Mouse (Mus musculus): Measurements from ENCODE around the gene Zdhhc5. TPM values are rescaled to one million over a fixed set of nuclear protein-coding genes. Genes with fewer than 3 reads are reported as not detected.

The Zdhhc5 gene
- polyA plus RNA-seq (2015; fragmentation: Nextera tagmentation; extraction: Ambion mirVana): 17.7 and 20.3 TPM in 2 replicates

GRCm38 (mm10) chr2:84714811-84715561 is at the start of gene Zdhhc5:
Gene Zdhhc5, minus strand, starts transcription at chr2:84715180.
- peak; percentile 99 for DNase-seq (ENCODE audit: low spot score)

DNA sequence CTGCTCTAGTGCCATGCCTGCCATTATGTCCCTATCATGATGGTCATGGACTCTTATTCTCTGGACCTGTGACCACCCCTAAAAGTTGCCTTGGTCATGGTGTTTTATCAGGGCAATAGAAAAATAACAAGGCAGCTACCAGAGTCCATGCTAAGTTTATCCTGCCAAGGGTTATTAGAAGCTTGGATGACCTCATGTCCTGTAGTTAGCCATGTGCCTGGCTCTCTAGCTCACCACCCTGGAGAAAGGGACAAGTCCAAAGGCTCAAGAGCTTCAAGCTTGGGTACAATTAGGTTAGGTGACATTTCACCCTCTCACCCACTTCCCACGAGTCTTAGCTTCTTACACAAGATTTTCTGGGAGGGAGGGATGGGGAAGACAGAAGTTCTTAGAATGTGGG is 47.8 kb upstream of the Zdhhc5 start:
- DNase-seq (ENCODE audit: low spot score): no peak

DNA sequence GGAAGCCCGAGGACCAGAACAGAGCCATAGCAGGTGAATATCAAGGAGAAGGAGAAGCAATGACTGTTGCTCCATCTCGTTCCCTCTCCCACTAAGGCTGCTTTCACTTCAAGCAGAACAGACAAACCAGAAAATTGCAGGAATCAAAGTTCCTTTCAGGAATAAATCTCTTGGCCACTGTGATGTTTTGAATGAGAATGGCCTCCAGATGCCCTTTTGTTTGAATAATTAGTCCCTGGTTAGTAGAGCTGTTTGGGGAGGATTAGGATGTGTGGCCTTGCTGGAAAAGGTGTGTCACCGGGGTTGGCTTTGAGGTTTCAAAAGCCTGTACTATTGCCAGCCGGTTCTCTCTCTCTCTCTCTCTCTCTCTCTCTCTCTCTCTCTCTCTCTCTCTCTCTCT is 47.3 kb upstream of the Zdhhc5 start:
- DNase-seq (ENCODE audit: low spot score): no peak

DNA sequence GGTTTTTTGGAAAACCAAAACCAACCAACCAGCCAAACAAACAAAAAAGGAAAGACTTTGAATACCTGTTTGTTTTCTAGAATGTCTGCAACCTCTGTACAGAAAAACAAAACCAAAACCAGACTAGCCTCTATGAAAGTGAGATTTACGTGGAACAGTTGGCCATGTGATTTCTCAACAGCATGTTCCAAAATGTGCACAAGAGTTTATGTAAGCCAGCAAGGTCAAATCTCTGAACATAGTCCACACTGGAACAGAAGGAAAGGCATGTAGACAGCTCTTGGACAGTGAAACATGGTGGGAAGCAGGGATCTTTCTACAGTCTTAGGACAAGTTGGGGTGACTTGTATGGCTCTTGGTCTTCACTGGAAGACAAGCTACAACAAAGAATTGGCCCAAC is 46.9 kb upstream of the Zdhhc5 start:
- DNase-seq (ENCODE audit: low spot score): no peak

GRCm38 (mm10) chr2:84761309-84761708 is 46.3 kb upstream of the Zdhhc5 start:
- DNase-seq (ENCODE audit: low spot score): no peak

GRCm38 (mm10) chr2:84760777-84761176 is 45.8 kb upstream of the Zdhhc5 start:
- DNase-seq (ENCODE audit: low spot score): no peak

- peak; percentile 25 for DNase-seq (ENCODE audit: low spot score)
Measured at GRCm38 (mm10) chr2:84758542-84759127, 43.7 kb upstream of the Zdhhc5 start.

DNA sequence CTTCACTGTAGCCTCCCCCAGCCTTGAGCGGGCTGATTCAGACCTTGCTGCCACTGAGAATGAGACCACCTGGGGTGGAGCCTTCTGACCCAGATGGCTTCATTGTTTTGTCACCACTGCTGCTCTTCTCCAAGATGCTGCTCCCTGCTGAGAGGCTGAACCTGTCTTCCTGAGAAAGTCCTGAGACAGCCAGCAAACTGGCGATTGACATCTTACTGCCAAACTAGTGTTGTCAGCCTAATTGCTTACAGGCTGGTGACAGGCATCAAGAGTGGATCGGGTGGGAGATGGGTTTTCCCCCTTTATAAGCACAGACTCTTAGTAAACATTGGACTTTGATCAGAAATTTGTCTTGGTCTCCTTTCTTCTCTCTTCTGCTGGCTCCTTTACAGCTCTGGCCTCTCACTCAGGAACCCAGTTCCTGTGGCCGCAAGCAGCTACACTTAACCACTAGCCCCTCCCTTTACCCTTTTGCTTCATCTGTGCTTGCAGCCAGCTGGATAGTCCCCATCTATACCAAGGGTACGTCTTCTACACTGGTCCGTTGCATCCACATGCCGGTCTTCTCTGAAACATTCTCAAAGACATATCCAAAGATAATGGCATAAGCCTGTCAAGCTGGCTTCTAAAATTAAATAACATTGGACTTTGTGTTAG is 42.2 kb upstream of the Zdhhc5 start:
- DNase-seq (ENCODE audit: low spot score): no peak

DNA sequence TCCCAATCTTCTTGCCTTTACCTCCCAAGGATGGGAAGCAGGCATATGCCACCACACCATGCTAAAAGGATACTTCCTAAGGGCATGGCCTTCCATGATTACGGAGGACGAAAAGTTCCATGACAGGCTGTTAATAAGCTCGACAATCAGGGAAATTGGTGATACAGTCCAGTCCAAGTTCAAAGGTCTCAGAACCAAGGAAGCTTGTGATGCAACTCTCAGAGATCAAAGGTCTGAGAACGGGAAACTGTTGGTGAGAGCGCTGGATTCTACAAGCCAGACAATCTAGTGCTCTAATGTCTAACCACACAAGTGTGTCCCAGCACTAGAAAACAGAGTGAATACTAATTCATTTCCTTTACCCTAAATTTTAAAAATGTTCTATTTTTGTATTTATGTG is 41.3 kb upstream of the Zdhhc5 start:
- no peak for DNase-seq (ENCODE audit: low spot score)

DNA sequence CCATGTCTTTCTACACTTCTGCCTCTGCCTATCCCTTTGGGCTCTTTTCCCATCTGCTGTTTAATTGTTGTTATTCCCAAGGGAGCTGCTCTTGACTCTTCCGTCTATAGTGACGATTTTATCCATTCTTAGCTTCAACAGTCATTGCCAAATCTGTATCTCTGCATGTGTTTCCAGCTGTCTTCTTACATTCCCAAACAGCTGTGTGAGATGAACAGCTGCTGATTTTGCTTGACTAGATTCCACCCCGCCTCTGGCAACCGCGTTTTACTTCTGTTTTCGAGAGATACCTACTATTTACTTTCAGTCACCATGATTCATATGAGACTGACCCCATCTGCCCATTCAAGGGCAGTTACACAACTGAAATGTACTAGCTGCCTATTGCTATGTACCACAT is 35.1 kb upstream of the Zdhhc5 start:
- DNase-seq (ENCODE audit: low spot score): no peak

DNA sequence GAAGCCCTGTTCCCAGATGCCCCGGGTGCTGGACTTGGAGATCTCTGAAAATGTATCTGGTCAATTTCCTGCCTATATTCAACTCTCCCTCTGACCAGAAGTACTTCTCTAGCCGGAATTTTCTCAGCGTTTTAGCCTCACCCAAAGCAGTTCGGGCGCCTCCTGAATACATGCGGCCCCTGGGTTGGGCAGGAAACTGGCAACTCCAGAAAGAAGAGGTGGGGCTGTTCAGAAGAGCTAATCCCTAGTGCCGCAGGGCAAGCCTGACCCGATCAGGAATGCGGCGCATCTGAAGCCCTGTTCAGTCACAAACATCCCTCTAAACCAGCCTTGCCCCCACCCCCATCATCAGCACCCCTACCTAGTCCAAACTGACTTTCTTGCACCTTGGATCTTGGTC is 29.1 kb upstream of the Zdhhc5 start:
- DNase-seq (ENCODE audit: low spot score): no peak

- DNase-seq (ENCODE audit: low spot score): no peak
Measured at GRCm38 (mm10) chr2:84743561-84743960, 28.6 kb upstream of the Zdhhc5 start, which contains the start of gene Gm19426. Gene Gm19426, minus strand, starts transcription at chr2:84743655.

GRCm38 (mm10) chr2:84742451-84743283 is 27.7 kb upstream of the Zdhhc5 start:
- no peak for DNase-seq (ENCODE audit: low spot score)

DNA sequence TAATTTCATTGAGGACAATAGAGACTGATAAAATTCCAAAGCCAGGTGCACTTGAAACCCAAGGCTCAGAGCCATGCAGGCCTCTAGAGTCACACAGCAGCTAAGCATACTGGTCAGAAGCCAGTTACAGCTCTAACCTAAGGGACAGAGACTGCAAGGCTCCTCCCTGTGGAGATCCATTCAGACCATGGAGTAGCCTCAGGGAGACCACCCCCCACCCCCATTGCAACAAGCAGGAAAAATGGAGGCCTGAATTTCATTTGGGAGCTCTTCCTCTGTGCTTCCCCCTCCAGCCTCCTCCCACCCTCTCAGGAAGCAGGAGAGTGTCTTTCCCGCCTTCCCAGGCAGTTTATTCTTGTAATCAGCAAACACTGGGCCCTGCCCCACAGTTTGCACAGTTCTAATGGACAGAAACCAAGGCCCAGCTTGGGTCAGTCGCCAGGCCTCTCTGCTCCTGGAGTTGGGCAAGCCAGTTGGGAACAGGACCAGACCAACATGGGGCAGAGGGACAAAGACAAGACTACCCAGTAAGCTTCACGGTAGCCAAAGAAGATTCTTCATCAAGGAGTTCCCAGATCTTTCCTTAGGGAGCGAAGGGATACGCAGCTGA is 27.0 kb upstream of the Zdhhc5 start:
- no peak for DNase-seq (ENCODE audit: low spot score)

DNA sequence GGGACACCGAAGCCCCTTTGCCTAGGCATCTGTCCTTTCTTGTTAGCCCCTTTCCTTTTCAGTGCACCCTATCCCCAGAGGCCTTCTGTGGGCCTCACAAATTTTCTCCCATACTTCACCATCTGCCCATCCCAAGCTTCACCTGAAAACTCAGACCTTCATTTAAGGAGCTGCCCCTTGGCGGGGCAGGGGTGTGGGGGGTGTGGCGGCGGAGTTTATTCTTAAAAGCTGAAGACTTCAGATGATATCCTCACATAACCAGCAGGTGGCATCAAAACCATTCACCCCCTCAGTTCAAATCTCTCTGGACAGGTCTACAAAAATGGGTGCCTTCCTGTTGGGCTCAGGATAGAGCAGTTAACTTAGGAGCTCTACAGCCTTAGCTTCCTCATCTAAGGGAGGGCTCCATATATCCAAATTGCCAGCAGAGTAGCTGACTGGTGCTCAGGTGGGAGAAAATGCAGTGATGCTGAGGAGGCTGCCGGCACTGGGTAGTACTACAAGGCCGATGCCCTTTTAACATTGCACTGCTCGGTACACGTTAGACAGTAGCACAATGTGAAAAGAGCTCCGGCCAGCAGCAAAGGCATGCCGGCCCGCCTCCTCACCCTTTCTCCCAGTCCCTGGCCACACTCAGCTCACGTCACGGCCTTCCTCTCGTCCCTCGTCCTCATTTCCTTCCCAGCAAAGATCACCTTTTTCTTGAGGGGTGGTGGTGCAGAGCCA is 25.8 kb upstream of the Zdhhc5 start:
- DNase-seq (ENCODE audit: low spot score): peak; percentile 39

GRCm38 (mm10) chr2:84738271-84738911 is 23.4 kb upstream of the Zdhhc5 start:
- no peak for DNase-seq (ENCODE audit: low spot score)

- no peak for DNase-seq (ENCODE audit: low spot score)
Measured at GRCm38 (mm10) chr2:84737451-84737925, 22.5 kb upstream of the Zdhhc5 start.

- no peak for DNase-seq (ENCODE audit: low spot score)
Measured at GRCm38 (mm10) chr2:84736312-84737161, 21.6 kb upstream of the Zdhhc5 start.
